Mouse (Mus musculus) midbrain, embryonic 11.5 days (tissue): Measurements from ENCODE around the gene Nectin1. TPM values are rescaled to one million over a fixed set of nuclear protein-coding genes. Genes with fewer than 3 reads are reported as not detected.

ENCODE experiments used
- ATAC-seq: fragments of 200-750 bp; cut with Nextera tagmentation; 2 replicates; pipeline ENCODE4 v1.8.0; 2017; ENCODE audit warnings: moderate TSS enrichment, moderate library complexity; ENCODE audit not compliant: low FRiP score
- DNase-seq: peaks from one replicate; pipeline ENCODE4 v3.0.0; 2015; ENCODE audit warnings: low spot score; ENCODE audit errors: missing footprints
- H3K27ac ChIP-seq: fragments of 300-500 bp; sonication (generic); 2 replicates; pipeline ENCODE4 v1.5.1; 2014; ENCODE audit warnings: low read depth, low read length
- H3K27me3 ChIP-seq: fragments of 300-500 bp; sonication (generic); 2 replicates; pipeline ENCODE4 v1.6.1; 2014; ENCODE audit warnings: mild to moderate bottlenecking, low read length, moderate library complexity, mixed read lengths; ENCODE audit not compliant: control insufficient read depth, insufficient read depth
- H3K36me3 ChIP-seq: fragments of 300-500 bp; sonication (generic); 2 replicates; pipeline ENCODE4 v1.6.1; 2014; ENCODE audit warnings: mild to moderate bottlenecking, low read length, moderate library complexity, mixed read lengths; ENCODE audit not compliant: control insufficient read depth, insufficient read depth
- H3K4me1 ChIP-seq: fragments of 300-500 bp; sonication (generic); 2 replicates; pipeline ENCODE4 v1.6.1; 2014; ENCODE audit warnings: low read length; ENCODE audit not compliant: control insufficient read depth, insufficient read depth
- H3K4me2 ChIP-seq: fragments of 300-500 bp; sonication (generic); 2 replicates; pipeline ENCODE4 v1.6.1; 2014; ENCODE audit warnings: mild to moderate bottlenecking, moderate library complexity
- H3K4me3 ChIP-seq: fragments of 300-500 bp; sonication (generic); 2 replicates; pipeline ENCODE4 v1.5.1; 2014; ENCODE audit warnings: low read depth, low read length
- H3K9ac ChIP-seq: fragments of 300-500 bp; sonication (generic); 2 replicates; pipeline ENCODE4 v1.6.1; 2014; ENCODE audit warnings: low read length
- H3K9me3 ChIP-seq: fragments of 300-500 bp; sonication (generic); 2 replicates; pipeline ENCODE4 v1.6.1; 2016; ENCODE audit warnings: low read length; ENCODE audit not compliant: control insufficient read depth
- WGBS: fragments of 180-500 bp; shearing (Covaris S2); extraction: QIAGEN DNeasy Blood & Tissue Kit; methylation state at CpG from one replicate; pipeline ENCODE4 v1.1.7; 2014; 5-methylcytosine and 5-hydroxymethylcytosine counted together
- polyA plus RNA-seq: library from polyadenylated mRNA; unstranded; fragments of >200 nt; fragmentation: Nextera tagmentation; extraction: Ambion mirVana; gene quantifications from 2 replicates; pipeline ENCODE4 v1.2.1, GENCODE M21; 2014

The Nectin1 gene
- polyA plus RNA-seq, 1 experiment from 2014 or later, result 8.3 TPM

- Histone ChIP-seq H3K27me3 (no peaks in the 10 kb centered on the region), H3K4me1 (no peaks in the 10 kb centered on the region), H3K9ac (no peak overlapping the region), H3K27ac (no peak overlapping the region), H3K4me3 (no peak overlapping the region), H3K36me3 (peaks cover 4% of the 10 kb centered on the region; the same call in 1 of the 2 replicates), H3K4me2 (no peak overlapping the region), H3K9me3 (no peaks in the 10 kb centered on the region)
- ATAC-seq (no peak), DNase-seq (no peak)
- 84% methylated on average over 7 of the region's 7 CpGs for WGBS
Observed at GRCm38 (mm10) chr9:43797746-43798145, 54.0 kb downstream of the Nectin1 start.

- ATAC-seq, result no peak
- Histone ChIP-seq H3K4me2 (no peak overlapping the region), H3K9ac (no peak overlapping the region), H3K4me3 (no peak overlapping the region), H3K27ac (no peak overlapping the region), H3K36me3 (peaks cover 4% of the 10 kb centered on the region; the same call in 1 of the 2 replicates), H3K27me3 (no peaks in the 10 kb centered on the region), H3K4me1 (no peaks in the 10 kb centered on the region), H3K9me3 (no peaks in the 10 kb centered on the region)
- 88% methylated on average over 2 of the region's 2 CpGs for WGBS
- DNase-seq, result no peak
Observed at GRCm38 (mm10) chr9:43800525-43800924, 56.7 kb downstream of the Nectin1 start.

GRCm38 (mm10) chr9:43801911-43802310 is 58.1 kb downstream of the Nectin1 start:
- Histone ChIP-seq H3K36me3 (no peaks in the 10 kb centered on the region), H3K9ac (no peak overlapping the region), H3K27ac (no peak overlapping the region), H3K9me3 (no peaks in the 10 kb centered on the region), H3K4me1 (no peaks in the 10 kb centered on the region), H3K4me3 (no peak overlapping the region), H3K27me3 (no peaks in the 10 kb centered on the region), H3K4me2 (no peak overlapping the region)
- DNase-seq, result peak; percentile 94
- ATAC-seq, result peak; percentile 74
- WGBS, result 32% methylated on average over 5 of the region's 5 CpGs

GRCm38 (mm10) chr9:43807565-43807964 is 63.8 kb downstream of the Nectin1 start:
- H3K36me3 ChIP-seq, result no peaks in the 10 kb centered on the region
- H3K27me3 ChIP-seq, result no peaks in the 10 kb centered on the region
- H3K4me1 ChIP-seq, result no peaks in the 10 kb centered on the region
- no peaks in the 10 kb centered on the region for H3K9me3 ChIP-seq
- no peak for DNase-seq
- ATAC-seq, result no peak
- no peak overlapping the region for H3K9ac ChIP-seq
- no peak overlapping the region for H3K4me3 ChIP-seq
- H3K4me2 ChIP-seq, result no peak overlapping the region
- no peak overlapping the region for H3K27ac ChIP-seq
- 22% methylated on average over 6 of the region's 6 CpGs for WGBS

GRCm38 (mm10) chr9:43808099-43808498 is 64.3 kb downstream of the Nectin1 start:
- H3K27me3 ChIP-seq, result no peaks in the 10 kb centered on the region
- H3K4me3 ChIP-seq, result no peak overlapping the region
- DNase-seq, result peak; percentile 90
- 10% methylated on average over 3 of the region's 4 CpGs for WGBS
- no peaks in the 10 kb centered on the region for H3K36me3 ChIP-seq
- H3K4me2 ChIP-seq, result no peak overlapping the region
- no peaks in the 10 kb centered on the region for H3K9me3 ChIP-seq
- no peak overlapping the region for H3K27ac ChIP-seq
- no peaks in the 10 kb centered on the region for H3K4me1 ChIP-seq
- no peak for ATAC-seq
- no peak overlapping the region for H3K9ac ChIP-seq

GRCm38 (mm10) chr9:43808546-43808945 is 64.8 kb downstream of the Nectin1 start:
- Histone ChIP-seq H3K9me3 (no peaks in the 10 kb centered on the region), H3K36me3 (no peaks in the 10 kb centered on the region), H3K27me3 (no peaks in the 10 kb centered on the region), H3K27ac (no peak overlapping the region), H3K9ac (no peak overlapping the region), H3K4me2 (no peak overlapping the region), H3K4me1 (no peaks in the 10 kb centered on the region), H3K4me3 (no peak overlapping the region)
- no peak for ATAC-seq
- WGBS, result 19% methylated on average over 7 of the region's 7 CpGs
- peak; percentile 89 for DNase-seq

GRCm38 (mm10) chr9:43813156-43813555 is 69.4 kb downstream of the Nectin1 start:
- Histone ChIP-seq H3K4me1 (no peaks in the 10 kb centered on the region), H3K4me2 (no peak overlapping the region), H3K9ac (no peak overlapping the region), H3K27me3 (no peaks in the 10 kb centered on the region), H3K27ac (no peak overlapping the region), H3K4me3 (no peak overlapping the region), H3K36me3 (no peaks in the 10 kb centered on the region), H3K9me3 (no peaks in the 10 kb centered on the region)
- DNase-seq (no peak), ATAC-seq (no peak)
- WGBS, result 83% methylated on average over 2 of the region's 2 CpGs

GRCm38 (mm10) chr9:43822206-43822605 is 78.4 kb downstream of the Nectin1 start:
- H3K4me2 ChIP-seq, result no peak overlapping the region
- DNase-seq (no peak), ATAC-seq (no peak)
- H3K4me1 ChIP-seq, result peaks cover 7% of the 10 kb centered on the region; the same call in 1 of the 2 replicates
- no peaks in the 10 kb centered on the region for H3K9me3 ChIP-seq
- H3K9ac ChIP-seq, result no peak overlapping the region
- WGBS, result 82% methylated on average over 5 of the region's 5 CpGs
- no peak overlapping the region for H3K4me3 ChIP-seq
- no peaks in the 10 kb centered on the region for H3K27me3 ChIP-seq
- H3K27ac ChIP-seq, result no peak overlapping the region
- no peaks in the 10 kb centered on the region for H3K36me3 ChIP-seq

GRCm38 (mm10) chr9:43825178-43825577 is 81.4 kb downstream of the Nectin1 start:
- WGBS, result 79% methylated on average over 5 of the region's 5 CpGs
- ATAC-seq (no peak), DNase-seq (no peak)
- H3K9ac ChIP-seq, result no peak overlapping the region
- H3K4me1 ChIP-seq, result peaks cover 7% of the 10 kb centered on the region; the same call in 1 of the 2 replicates
- H3K36me3 ChIP-seq, result no peaks in the 10 kb centered on the region
- no peak overlapping the region for H3K4me2 ChIP-seq
- no peaks in the 10 kb centered on the region for H3K9me3 ChIP-seq
- H3K27me3 ChIP-seq, result no peaks in the 10 kb centered on the region
- no peak overlapping the region for H3K4me3 ChIP-seq
- H3K27ac ChIP-seq, result no peak overlapping the region
